Mouse (Mus musculus) neural tube, embryonic 14.5 days (tissue): ENCODE results near the gene Bcan. TPM values are rescaled to one million over a fixed set of nuclear protein-coding genes. Genes with fewer than 3 reads are reported as not detected.

Experiments used
- ATAC-seq: fragments of 200-750 bp; cut with Nextera tagmentation; 2 replicates; pipeline ENCODE4 v1.8.0; 2017; ENCODE audit warnings: low read depth, mild to moderate bottlenecking, moderate TSS enrichment, moderate library complexity
- H3K27ac ChIP-seq: fragments of 300-500 bp; sonication (generic); 2 replicates; pipeline ENCODE4 v1.5.1; 2014; ENCODE audit warnings: low read depth, mild to moderate bottlenecking, control low read depth, low read length, moderate library complexity, mixed read lengths
- H3K27me3 ChIP-seq: fragments of 300-500 bp; sonication (generic); 2 replicates; pipeline ENCODE4 v1.6.1; 2014; ENCODE audit warnings: low read length; ENCODE audit not compliant: control insufficient read depth, insufficient read depth
- H3K36me3 ChIP-seq: fragments of 300-500 bp; sonication (generic); 2 replicates; pipeline ENCODE4 v1.6.1; 2014; ENCODE audit warnings: low read length, mixed read lengths; ENCODE audit not compliant: control insufficient read depth, insufficient read depth
- H3K4me1 ChIP-seq: fragments of 300-500 bp; sonication (generic); 2 replicates; pipeline ENCODE4 v1.6.1; 2014; ENCODE audit warnings: low read length; ENCODE audit not compliant: control insufficient read depth, insufficient read depth
- H3K4me2 ChIP-seq: fragments of 300-500 bp; sonication (generic); 2 replicates; pipeline ENCODE4 v1.6.1; 2014; ENCODE audit warnings: mild to moderate bottlenecking, low read depth, low read length, control low read depth
- H3K4me3 ChIP-seq: fragments of 300-500 bp; sonication (generic); 2 replicates; pipeline ENCODE4 v1.5.1; 2014; ENCODE audit warnings: low read depth, low read length, control low read depth, mixed read lengths
- H3K9ac ChIP-seq: fragments of 300-500 bp; sonication (generic); replicated peaks from 2 replicates; pipeline ENCODE4 v1.6.1; 2014; ENCODE audit warnings: low read depth, mild to moderate bottlenecking, control low read depth, low read length, mixed read lengths
- H3K9me3 ChIP-seq: fragments of 300-500 bp; sonication (generic); 2 replicates; pipeline ENCODE4 v1.6.1; 2016; ENCODE audit warnings: low read length; ENCODE audit not compliant: control insufficient read depth
- WGBS: fragments of 180-500 bp; shearing (Covaris S2); extraction: QIAGEN DNeasy Blood & Tissue Kit; methylation state at CpG from one replicate; pipeline ENCODE4 v1.1.7; 2014; 5-methylcytosine and 5-hydroxymethylcytosine counted together
- polyA plus RNA-seq: library from polyadenylated mRNA; unstranded; fragments of >200 nt; fragmentation: Nextera tagmentation; extraction: Ambion mirVana; gene quantifications from 2 replicates; pipeline ENCODE4 v1.2.1, GENCODE M21; 2014

The Bcan gene
- polyA plus RNA-seq, 1 experiment from 2014 or later: 107 TPM

GRCm38 (mm10) chr3:87942471-87942870, 57.6 kb downstream of the Bcan start:
- peaks cover 30% of the 10 kb centered on the region for H3K36me3 ChIP-seq
- no peak overlapping the region for H3K9ac ChIP-seq
- no peaks in the 10 kb centered on the region for H3K27me3 ChIP-seq
- peaks cover 19% of the 10 kb centered on the region for H3K4me1 ChIP-seq
- H3K27ac ChIP-seq: no peak overlapping the region
- H3K4me2 ChIP-seq: no peak overlapping the region
- WGBS: 92% methylated on average over 2 of the region's 2 CpGs
- no peaks in the 10 kb centered on the region for H3K9me3 ChIP-seq
- no peak for ATAC-seq
- no peak overlapping the region for H3K4me3 ChIP-seq

DNA sequence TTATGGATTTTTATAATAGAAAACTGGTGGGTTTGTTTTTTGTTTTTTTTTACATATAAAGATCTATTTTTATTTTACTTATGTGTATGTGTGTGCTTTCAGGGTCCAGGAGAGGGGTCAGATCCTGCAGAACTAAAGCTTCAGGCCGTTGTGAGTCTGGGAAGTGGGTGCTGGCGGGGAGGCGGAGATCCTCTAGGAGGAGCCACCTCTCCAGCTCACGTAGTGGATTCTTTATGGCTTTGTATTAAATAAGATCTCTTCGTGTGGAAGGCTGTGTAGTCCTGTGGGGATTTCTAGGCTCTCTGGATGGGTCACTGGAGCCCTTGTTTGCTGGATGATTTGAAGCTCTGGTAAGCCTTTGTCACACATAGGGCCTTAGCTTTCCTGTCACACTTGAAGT, 59.4 kb downstream of the Bcan start:
- Histone ChIP-seq H3K4me1 (peaks cover 6% of the 10 kb centered on the region; the same call in 1 of the 2 replicates), H3K4me2 (no peak overlapping the region)

More for the DNA sequence above, 59.4 kb downstream of the Bcan start:
- Histone ChIP-seq H3K9me3 (no peaks in the 10 kb centered on the region), H3K36me3 (peaks cover 30% of the 10 kb centered on the region), H3K27ac (no peak overlapping the region), H3K4me3 (no peak overlapping the region), H3K27me3 (no peaks in the 10 kb centered on the region), H3K9ac (no peak overlapping the region)
- WGBS: 53% methylated on average over 5 of the region's 5 CpGs
- no peak for ATAC-seq

Other genes with a start within 250 kb of the Bcan start
- 0.80 and 103 TPM in 2 replicates for gene Ntrk1, start 205.1 kb downstream of the Bcan start, polyA plus RNA-seq
- gene Insrr, start 203.3 kb downstream of the Bcan start, polyA plus RNA-seq: 0.27 and 3.1 TPM in 2 replicates
- 3.6 and 9.1 TPM in 2 replicates for gene Pear1, start 175.9 kb downstream of the Bcan start, polyA plus RNA-seq
- gene Sh2d2a, start 153.5 kb downstream of the Bcan start, polyA plus RNA-seq: not detected in 2 replicates
- gene Prcc, start 114.6 kb downstream of the Bcan start, polyA plus RNA-seq: 16.0 and 16.9 TPM in 2 replicates
- gene Hdgf, start 93.9 kb downstream of the Bcan start, polyA plus RNA-seq: 128 and 151 TPM in 2 replicates
- 53.5 and 58.9 TPM in 2 replicates for gene Mrpl24, start 80.7 kb downstream of the Bcan start, polyA plus RNA-seq
- gene Isg20l2, start 69.9 kb downstream of the Bcan start, polyA plus RNA-seq: 16.1 and 23.1 TPM in 2 replicates
- 19.7 and 20.6 TPM in 2 replicates for gene Rrnad1, start 69.5 kb downstream of the Bcan start, polyA plus RNA-seq
- 45.5 and 103 TPM in 2 replicates for gene Crabp2, start 51.6 kb downstream of the Bcan start, polyA plus RNA-seq
- gene Nes, start 29.2 kb downstream of the Bcan start, polyA plus RNA-seq: 11.1 and 16.7 TPM in 2 replicates
- gene Hapln2, start 27.4 kb upstream of the Bcan start, polyA plus RNA-seq: 0.39 and 0.76 TPM in 2 replicates
- gene Gpatch4, start 42.9 kb upstream of the Bcan start, polyA plus RNA-seq: 31.2 and 36.5 TPM in 2 replicates
- 157 and 167 TPM in 2 replicates for gene Naxe, start 58.3 kb upstream of the Bcan start, polyA plus RNA-seq
- not detected in 2 replicates for gene Ttc24, start 78.1 kb upstream of the Bcan start, polyA plus RNA-seq
- 1.2 and 2.5 TPM in 2 replicates for gene Iqgap3, start 81.7 kb upstream of the Bcan start, polyA plus RNA-seq
- 19.6 and 20.4 TPM in 2 replicates for gene Mef2d, start 142.1 kb upstream of the Bcan start, polyA plus RNA-seq